Mouse (Mus musculus) spleen, adult 18-20 months (tissue): ENCODE measurements around the gene Syvn1.
A peak's percentile ranks its signal among the peaks of the same experiment; 100 is the strongest.

Experiments used
- DNase-seq, 2 experiments: peaks; one replicate each; pipeline ENCODE4 v3.0.0; 2022; ENCODE audit warnings: mixed read lengths in 2 of 2

The Syvn1 gene

GRCm38 (mm10) chr19:6046294-6047153 is at the start of gene Syvn1:
Gene Syvn1 (plus strand): TSS chr19:6046576.
- DNase-seq = peak; percentile 82 to 87

- DNase-seq = no peak
Measured at GRCm38 (mm10) chr19:5998180-5998579, 48.2 kb upstream of the Syvn1 start.

- DNase-seq = no peak
Measured at GRCm38 (mm10) chr19:5999969-6000368, 46.4 kb upstream of the Syvn1 start.

DNA sequence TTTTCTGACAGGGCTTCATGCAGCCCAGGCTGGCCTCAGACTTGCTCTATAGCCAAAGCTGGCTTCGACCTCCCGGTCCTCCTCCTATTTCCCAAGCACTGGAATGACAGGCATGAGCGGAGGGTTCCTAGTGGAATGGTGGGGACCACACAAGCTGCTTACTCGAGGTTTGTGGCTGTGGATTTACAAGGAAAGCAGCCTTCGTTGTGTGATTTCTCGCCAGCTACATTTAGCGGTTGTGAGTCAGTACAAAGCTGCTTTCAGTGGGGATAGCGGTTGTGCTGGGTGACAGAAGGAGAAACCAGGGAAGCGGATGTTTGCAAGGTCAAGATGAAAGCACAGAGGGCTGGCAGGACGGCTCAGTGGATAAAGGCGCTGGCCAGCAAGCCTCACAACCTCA is 40.8 kb upstream of the Syvn1 start:
- DNase-seq = no peak

DNA sequence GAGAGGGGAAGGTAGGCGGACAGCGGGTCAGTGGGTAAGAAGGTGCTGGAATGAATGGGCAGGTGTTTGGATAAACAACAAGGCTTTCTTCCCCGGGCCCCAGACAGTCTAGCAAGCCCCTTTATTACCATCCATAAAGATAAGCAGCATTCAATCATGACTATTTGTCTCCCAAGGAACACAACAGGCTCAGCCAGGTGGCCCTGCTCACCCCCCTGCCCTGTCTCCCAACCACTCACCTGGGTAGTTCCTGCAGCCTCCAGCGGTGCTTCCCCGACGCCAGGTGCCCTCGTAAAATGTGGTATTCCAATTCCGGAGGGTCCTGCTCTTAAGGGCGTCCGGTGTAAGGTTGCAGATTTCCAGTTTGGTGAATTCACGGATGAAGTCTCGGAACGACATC is 39.4 kb upstream of the Syvn1 start:
- DNase-seq = no peak

DNA sequence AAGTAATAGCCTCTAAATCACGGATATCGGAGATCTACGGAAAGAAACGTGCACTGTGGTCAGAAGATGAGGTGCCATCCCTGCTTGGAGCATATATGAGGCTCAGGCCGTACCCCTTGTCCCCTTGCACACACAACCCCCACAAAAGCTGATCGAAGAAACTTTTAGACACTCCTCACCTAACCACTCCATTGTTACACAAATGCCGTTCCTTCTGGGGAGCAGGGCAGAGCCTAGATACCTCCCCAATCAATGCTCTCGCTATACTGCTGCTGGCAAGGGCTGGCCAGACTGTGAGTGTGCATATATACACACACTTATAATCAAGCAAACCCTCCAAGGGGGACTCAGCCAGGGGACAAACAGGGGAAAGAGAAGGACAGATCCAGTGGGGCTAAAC is 37.2 kb upstream of the Syvn1 start:
- DNase-seq = no peak

DNA sequence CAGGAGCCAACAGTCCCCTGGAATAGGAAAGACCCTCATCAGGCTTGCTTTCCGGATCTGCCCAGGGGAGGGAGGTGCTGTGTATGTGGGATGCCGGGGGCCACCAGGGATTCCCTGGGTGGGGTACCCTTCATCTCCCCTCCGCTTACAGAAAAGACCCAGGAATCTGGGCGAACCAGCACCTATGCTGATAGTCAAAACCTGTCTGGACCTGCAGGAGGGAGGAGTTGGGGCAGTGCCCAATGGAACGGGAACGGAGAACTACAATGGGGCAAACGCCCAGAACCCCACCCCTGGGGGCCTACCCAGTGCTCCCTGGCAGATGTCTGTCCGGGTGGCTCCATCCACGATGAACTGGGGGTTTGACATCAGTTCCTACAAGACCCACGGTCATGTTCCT is 32.7 kb upstream of the Syvn1 start:
- no peak for DNase-seq

DNA sequence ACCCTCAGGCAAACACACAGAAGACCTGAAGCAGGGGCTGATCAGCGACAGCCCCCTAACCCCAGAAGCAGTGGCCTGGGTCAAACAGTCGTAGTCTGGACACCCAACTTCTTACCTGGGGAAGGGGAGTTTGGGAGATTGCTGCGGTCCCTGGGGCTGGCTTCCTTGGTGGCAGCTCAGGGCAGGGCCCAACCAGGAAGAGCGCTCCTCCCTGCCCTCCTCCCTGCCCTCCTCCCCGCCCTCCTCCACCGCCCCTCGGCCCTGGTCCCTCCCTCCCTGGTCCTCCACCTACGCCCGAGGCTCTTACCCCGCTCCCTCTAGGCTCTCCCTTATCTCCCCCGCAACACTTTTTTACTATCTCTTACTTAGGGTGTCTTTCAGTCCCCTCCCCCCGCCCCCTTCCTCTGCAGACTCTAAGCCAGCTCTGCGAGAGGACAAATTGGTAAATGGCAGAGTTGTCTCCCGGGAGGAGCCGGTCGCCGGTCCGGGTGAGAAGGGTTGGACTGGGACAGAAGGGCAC is 31.3 kb upstream of the Syvn1 start:
- peak; percentile 40 to 55 for DNase-seq

GRCm38 (mm10) chr19:6015511-6016315 is 30.7 kb upstream of the Syvn1 start, which contains the start of gene Capn1:
Gene Capn1 (minus strand): TSS chr19:6015897.
- peak; percentile 46 to 69 for DNase-seq

DNA sequence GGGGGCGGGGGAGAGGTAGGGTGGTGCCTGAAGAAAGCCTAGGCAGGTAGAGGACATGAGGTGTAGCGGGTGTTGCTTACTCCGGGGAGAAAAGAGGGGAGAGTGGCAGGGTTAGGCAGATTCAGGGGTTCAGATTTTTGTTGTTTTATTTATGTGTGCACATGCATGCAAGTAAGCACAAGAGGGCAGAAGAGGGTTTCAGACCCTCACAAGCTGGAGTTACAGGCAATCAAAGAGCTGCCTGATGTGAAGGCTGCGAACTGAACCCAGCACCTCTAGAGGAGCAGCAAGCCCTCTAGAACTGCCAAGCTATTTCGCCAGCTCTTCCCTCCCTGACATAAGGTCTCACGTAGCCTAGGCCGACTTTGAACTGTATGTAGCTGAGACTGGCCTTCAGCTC is 29.8 kb upstream of the Syvn1 start:
- DNase-seq = peak in 1 of 2 experiments; percentile 10

DNA sequence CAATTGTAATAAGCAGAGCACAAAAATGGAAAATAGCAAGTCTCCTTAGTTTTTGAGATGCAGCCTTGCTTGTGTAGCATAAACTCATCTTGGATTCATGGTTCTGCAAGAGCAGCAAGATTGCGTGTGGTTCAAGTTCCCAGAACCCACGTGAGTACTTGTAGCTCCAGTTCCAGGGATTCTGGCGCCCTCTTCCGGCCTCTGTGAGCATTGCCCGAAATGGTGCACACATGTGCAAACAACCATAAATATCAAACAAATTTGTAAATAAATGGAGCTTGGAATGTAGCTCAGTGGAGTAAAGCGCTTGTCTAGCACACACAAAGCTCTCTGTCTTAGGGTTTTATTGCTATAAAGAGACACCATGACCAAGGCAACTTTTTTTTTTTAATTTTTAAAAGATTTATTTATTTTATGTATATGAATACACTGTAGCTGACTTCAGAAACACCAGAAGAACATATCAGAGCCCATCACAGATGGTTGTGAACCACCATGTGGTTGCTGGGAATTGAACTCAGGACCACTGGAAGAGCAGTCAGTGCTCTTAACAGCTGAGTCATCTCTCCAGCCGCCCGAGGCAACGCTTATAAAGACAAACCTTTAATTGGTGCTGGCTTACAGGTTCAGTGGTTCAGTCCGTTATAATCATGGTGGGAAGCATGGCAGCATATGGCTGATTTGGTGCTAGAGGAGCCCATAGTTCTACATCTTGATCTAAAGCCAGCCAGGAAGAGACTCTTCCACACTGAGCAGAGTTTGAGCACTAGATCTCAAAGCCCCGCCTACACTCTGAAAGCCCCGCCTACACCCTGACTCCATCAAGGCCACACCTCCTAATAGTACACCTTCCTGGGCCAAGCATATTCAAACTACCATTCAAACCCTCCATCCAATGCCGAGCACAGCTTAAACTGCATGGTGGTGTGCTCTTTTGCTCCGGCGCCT is 28.0 kb upstream of the Syvn1 start:
- peak; percentile 74 to 88 for DNase-seq

DNA sequence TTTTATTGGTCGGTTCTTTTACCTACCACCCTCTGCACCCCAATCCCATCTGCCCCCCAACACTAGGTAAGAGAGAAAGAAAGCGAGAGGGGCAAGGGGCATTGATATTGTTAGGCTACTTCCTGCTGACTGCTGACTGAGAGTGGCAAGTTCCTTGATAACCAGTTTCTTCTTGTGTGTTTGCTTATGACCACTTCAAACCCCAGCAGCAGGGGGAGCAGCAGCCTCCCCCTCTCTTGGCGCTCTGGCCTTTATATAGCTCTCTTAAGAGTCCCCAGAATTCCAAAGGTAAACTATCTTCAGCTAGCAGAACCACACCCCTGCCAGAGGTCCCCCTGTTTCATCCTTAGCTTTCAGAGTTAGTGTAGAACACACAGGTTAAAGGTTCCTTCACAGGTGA is 26.1 kb upstream of the Syvn1 start:
- DNase-seq = no peak

GRCm38 (mm10) chr19:6023059-6023458 is 23.3 kb upstream of the Syvn1 start:
- no peak for DNase-seq

DNA sequence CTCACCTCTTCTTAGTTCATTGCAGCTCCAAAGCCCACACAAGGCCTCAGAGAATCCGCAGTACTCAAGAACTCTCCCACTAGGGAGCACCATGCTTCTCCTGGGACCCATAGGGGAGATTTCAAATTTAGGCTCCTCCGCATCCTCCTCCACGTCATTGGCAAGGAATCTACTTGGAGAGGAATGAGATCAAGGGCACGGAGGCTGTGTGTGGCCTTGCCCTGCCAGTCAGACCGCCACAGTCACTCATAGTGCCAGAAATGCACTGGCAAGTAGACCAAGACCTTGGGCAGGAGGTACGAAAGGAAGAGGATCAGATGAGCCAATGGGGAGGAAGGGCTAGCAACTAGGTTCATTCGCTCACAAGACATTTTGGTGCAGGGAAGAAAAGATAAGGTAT is 22.4 kb upstream of the Syvn1 start:
- no peak for DNase-seq

DNA sequence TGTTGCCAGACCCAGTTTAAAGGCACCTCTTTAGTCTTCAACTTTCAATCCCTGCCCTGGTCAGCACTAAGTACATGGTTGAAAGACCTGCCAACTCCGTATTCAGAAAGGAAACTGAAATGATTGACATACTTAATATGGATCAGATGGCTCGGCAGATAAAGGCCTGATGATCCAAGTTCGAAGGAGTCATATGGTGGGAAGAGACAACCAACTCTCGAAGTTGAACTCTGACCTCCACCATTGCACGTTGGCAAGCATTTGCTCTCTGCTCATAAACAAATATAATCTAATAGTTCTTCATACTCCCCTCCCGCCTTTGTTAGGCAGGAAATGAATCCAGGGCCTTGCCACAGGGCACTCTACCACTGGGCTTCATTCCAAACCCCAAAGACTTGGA is 17.4 kb upstream of the Syvn1 start:
- no peak for DNase-seq

DNA sequence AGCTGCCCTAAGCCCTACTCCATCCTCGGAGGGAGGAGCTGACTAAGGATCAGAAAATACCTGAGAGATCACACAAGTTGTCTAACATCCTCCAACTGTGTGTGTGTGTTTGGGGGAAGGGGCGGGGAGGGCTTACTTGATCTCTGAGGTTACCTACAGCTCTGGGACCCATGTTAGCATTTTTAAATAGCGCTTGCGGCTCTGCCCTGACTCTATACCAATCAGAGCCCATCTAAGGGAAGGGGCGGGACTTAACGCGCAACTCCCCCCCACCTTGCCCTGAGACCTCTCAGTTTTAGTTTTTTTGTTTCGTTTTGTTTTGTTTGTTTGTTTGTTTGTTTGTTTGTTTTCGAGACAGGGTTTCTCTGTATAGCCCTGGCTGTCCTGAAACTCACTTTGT is 16.9 kb upstream of the Syvn1 start:
- no peak for DNase-seq

DNA sequence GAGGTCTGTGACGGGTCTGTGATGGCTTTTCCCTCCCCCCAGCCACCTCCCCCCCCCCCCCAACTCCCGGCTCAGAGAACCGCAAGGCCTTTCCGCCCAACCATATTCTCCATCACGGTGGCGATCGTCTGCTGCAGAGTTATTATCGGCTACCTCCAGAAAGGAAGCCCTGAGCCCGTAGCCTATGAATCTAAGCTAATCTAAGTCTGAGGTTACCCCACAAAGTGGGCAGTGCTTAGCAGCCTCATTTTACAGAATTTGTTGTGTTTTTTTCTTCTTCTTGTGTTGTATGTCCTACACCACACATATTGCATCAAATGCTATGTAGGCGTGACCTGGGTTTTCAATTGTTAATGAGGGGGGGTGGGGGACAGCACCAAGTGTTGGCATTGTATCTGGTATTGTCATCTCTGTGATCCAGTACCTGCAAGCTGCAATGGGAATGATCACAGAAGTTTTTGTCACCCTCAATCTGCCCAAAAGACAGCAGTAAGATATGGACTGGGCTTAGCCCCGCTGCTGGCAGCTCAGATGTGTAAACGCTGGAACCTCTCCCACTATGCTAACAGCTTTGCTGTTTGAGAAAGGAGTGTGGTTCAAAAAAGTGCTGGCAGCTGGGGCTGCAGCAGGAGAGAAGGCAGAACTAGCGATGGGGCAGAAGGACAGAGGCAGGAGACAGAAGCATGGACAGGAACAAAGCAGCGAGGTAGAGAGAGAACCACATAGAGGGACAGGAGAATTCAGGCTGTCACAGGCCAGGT is 15.7 kb upstream of the Syvn1 start:
- DNase-seq = no peak

DNA sequence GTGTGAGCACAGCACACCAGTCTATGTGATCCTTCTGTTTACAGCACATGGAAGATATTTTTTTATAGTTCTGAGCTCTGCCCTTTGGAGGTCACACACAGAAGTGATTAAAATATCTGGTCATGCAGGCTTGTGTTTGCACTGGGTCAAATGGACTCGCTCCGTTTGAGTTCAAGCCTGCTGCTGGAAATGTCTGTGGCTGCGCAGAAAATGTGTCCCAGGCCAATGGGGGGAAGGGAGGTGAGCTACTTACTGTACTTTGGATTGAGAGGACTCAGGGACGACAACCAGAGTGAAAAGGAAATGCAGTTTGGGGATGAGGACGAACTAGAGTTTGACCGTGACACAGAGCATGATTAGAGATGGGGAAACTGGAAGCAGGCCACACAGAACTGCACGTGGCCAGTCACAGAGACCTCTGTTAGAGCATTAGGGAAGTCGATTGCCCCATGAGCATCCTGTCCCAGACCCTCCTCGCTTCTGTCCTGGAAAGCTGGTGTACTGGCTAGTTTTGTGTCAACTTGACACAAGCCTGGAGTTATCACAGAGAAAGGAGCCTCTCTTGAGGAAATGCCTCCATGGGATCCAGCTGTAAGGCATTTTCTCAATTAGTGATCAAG is 10.3 kb upstream of the Syvn1 start:
- DNase-seq = no peak

DNA sequence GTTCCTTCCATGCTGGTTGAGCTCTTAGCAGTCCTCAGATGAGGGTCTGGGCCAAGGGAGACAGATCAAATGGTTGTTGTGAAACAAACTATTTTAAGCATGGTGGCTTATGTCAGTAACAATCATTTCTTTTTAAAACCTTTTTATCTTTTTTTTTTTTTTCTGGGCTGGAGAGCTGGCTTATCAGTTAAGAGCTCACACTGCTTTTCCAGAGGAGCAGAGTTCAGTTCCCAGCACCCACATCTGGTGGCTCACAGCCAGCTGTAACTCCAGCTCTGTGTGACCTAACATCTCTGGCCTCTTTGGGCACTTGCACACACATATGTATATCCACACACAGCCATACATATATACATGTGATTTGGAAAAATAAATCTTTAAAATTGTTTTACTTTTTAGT is 8.7 kb upstream of the Syvn1 start:
- DNase-seq = no peak

GRCm38 (mm10) chr19:6038326-6038725 is 8.1 kb upstream of the Syvn1 start:
- DNase-seq = no peak

- no peak for DNase-seq
Measured at GRCm38 (mm10) chr19:6040002-6040401, 6.4 kb upstream of the Syvn1 start.
